Mouse (Mus musculus) CH12.LX (cell line): Measurements from ENCODE around the gene Fryl. TPM values are rescaled to one million over a fixed set of nuclear protein-coding genes. Genes with fewer than 3 reads are reported as not detected.

Experiments
- DNase-seq: peaks from one replicate; pipeline ENCODE4 v3.0.0-alpha.2; 2013; ENCODE audit errors: extremely low read depth
- H3K27ac ChIP-seq: 2 replicates; pipeline ENCODE4 v1.5.1; 2012; ENCODE audit warnings: low read depth, mild to moderate bottlenecking, control low read depth, moderate library complexity; ENCODE audit not compliant: insufficient read depth
- H3K27me3 ChIP-seq: replicated peaks from 2 replicates; pipeline ENCODE3; 2012; ENCODE audit warnings: inconsistent platforms
- H3K36me3 ChIP-seq, 2 experiments: replicated peaks in 1 of 2; 2 replicates each; pipeline versions ENCODE3 to v1.6.1; 2012; ENCODE audit warnings: inconsistent platforms in 1 of 2, low read length in 1 of 2, mild to moderate bottlenecking in 1 of 2, mixed read lengths in 1 of 2, moderate library complexity in 1 of 2; ENCODE audit not compliant: control insufficient read depth in 1 of 2, insufficient read depth in 1 of 2
- H3K4me1 ChIP-seq, 2 experiments: 2 replicates each; pipeline ENCODE4 v1.6.1; 2012; ENCODE audit warnings: inconsistent platforms in 1 of 2, moderate library complexity in 1 of 2; ENCODE audit not compliant: insufficient read depth in 2 of 2, control insufficient read depth in 1 of 2
- H3K4me2 ChIP-seq: 2 replicates; pipeline ENCODE4 v1.6.1; 2012; ENCODE audit warnings: low read depth, mild to moderate bottlenecking, control low read depth; ENCODE audit not compliant: poor library complexity, insufficient read depth, severe bottlenecking
- H3K4me3 ChIP-seq, 3 experiments: fragments of 150-350 bp in 1 of 3; sonication (generic) in 1 of 3; replicated peaks in 1 of 3; 2 replicates each; pipeline versions ENCODE3 to v1.5.1; 2011 to 2012; ENCODE audit warnings: low read depth in 2 of 3, low read length in 2 of 3, mild to moderate bottlenecking in 2 of 3, moderate library complexity in 2 of 3, control low read depth in 1 of 3, improper control_type of control experiment in 1 of 3, inconsistent platforms in 1 of 3, mixed read lengths in 1 of 3; ENCODE audit not compliant: poor library complexity in 1 of 3
- H3K79me2 ChIP-seq: replicated peaks from 2 replicates; pipeline ENCODE4 v1.6.1; 2012; ENCODE audit warnings: mild to moderate bottlenecking, moderate library complexity; ENCODE audit not compliant: control insufficient read depth, poor library complexity, insufficient read depth, severe bottlenecking; ENCODE audit errors: extremely low read depth
- H3K9ac ChIP-seq: 2 replicates; pipeline ENCODE4 v1.6.1; 2012; ENCODE audit warnings: low read depth, mild to moderate bottlenecking, control low read depth, moderate library complexity; ENCODE audit not compliant: insufficient read depth
- H3K9me3 ChIP-seq: replicated peaks from 2 replicates; pipeline ENCODE3; 2012; ENCODE audit warnings: low read length, inconsistent platforms, mixed read lengths
- BHLHE40 ChIP-seq: IDR thresholded peaks from 2 replicates; pipeline ENCODE4 v1.6.1; 2011; ENCODE audit warnings: mild to moderate bottlenecking, low read depth, low read length, improper control_type of control experiment
- CHD1 ChIP-seq: IDR thresholded peaks from 2 replicates; pipeline ENCODE4 v1.6.1; 2012; ENCODE audit warnings: low read depth, low read length, improper control_type of control experiment, inconsistent platforms
- CTCF ChIP-seq, 2 experiments: IDR thresholded peaks in 1 of 2; conservative IDR thresholded peaks in 1 of 2; 2 replicates each; pipeline ENCODE4 v1.5.1; 2011 to 2012; ENCODE audit warnings: low read depth in 2 of 2, low read length in 2 of 2, improper control_type of control experiment in 1 of 2, inconsistent platforms in 1 of 2, mild to moderate bottlenecking in 1 of 2, moderate library complexity in 1 of 2
- E2F4 ChIP-seq: IDR thresholded peaks from 2 replicates; pipeline ENCODE4 v1.6.1; 2011; ENCODE audit warnings: low read depth, low read length, improper control_type of control experiment; ENCODE audit not compliant: insufficient replicate concordance
- ELF1 ChIP-seq: IDR thresholded peaks from 2 replicates; pipeline ENCODE4 v1.6.1; 2014; ENCODE audit warnings: low read depth, mild to moderate bottlenecking, inconsistent platforms, low read length, improper control_type of control experiment
- EP300 ChIP-seq: IDR thresholded peaks from 2 replicates; pipeline ENCODE4 v1.6.1; 2011; ENCODE audit warnings: low read length, improper control_type of control experiment
- GABPA ChIP-seq: IDR thresholded peaks from 2 replicates; pipeline ENCODE4 v1.6.1; 2012; ENCODE audit warnings: low read depth, low read length, improper control_type of control experiment, inconsistent platforms; ENCODE audit not compliant: insufficient replicate concordance
- HCFC1 ChIP-seq: IDR thresholded peaks from 2 replicates; pipeline ENCODE4 v1.6.1; 2012; ENCODE audit warnings: low read depth, mild to moderate bottlenecking, inconsistent platforms, low read length, improper control_type of control experiment
- IRF4 ChIP-seq: IDR thresholded peaks from 2 replicates; pipeline ENCODE4 v1.6.1; 2014; ENCODE audit warnings: low read depth, mild to moderate bottlenecking, inconsistent platforms, low read length, improper control_type of control experiment
- KAT2A ChIP-seq: IDR thresholded peaks from 2 replicates; pipeline ENCODE4 v1.6.1; 2012; ENCODE audit warnings: low read length, improper control_type of control experiment, inconsistent platforms; ENCODE audit not compliant: insufficient replicate concordance
- MAX ChIP-seq: IDR thresholded peaks from 2 replicates; pipeline ENCODE4 v1.6.1; 2011; ENCODE audit warnings: low read length, improper control_type of control experiment
- MXI1 ChIP-seq: IDR thresholded peaks from 2 replicates; pipeline ENCODE4 v1.6.1; 2011; ENCODE audit warnings: mild to moderate bottlenecking, low read depth, low read length, improper control_type of control experiment
- MYC ChIP-seq: IDR thresholded peaks from 2 replicates; pipeline ENCODE4 v1.6.1; 2011; ENCODE audit warnings: low read depth, mild to moderate bottlenecking, improper control_type of control experiment, low read length
- NRF1 ChIP-seq: IDR thresholded peaks from 2 replicates; pipeline ENCODE4 v1.6.1; 2014; ENCODE audit warnings: low read depth, mild to moderate bottlenecking, inconsistent platforms, low read length, improper control_type of control experiment, moderate library complexity
- PAX5 ChIP-seq: IDR thresholded peaks from 2 replicates; pipeline ENCODE4 v1.6.1; 2012; ENCODE audit warnings: low read length, inconsistent platforms, mixed read lengths
- POLR2A ChIP-seq: IDR thresholded peaks from 2 replicates; pipeline ENCODE4 v1.6.1; 2011; ENCODE audit warnings: low read depth, mild to moderate bottlenecking, improper control_type of control experiment, low read length
- RCOR1 ChIP-seq: conservative IDR thresholded peaks from 2 replicates; pipeline ENCODE4 v1.6.1; 2012; ENCODE audit warnings: low read depth, mild to moderate bottlenecking, inconsistent platforms, low read length, improper control_type of control experiment
- SMC3 ChIP-seq: IDR thresholded peaks from 2 replicates; pipeline ENCODE4 v1.6.1; 2011; ENCODE audit warnings: low read depth, low read length, improper control_type of control experiment
- USF1 ChIP-seq: IDR thresholded peaks from 2 replicates; pipeline ENCODE4 v1.6.1; 2014; ENCODE audit warnings: low read depth, mild to moderate bottlenecking, inconsistent platforms, low read length, improper control_type of control experiment
- USF2 ChIP-seq: conservative IDR thresholded peaks from 2 replicates; pipeline ENCODE4 v1.6.1; 2011; ENCODE audit warnings: low read depth, low read length, improper control_type of control experiment
- ZKSCAN1 ChIP-seq: IDR thresholded peaks from 2 replicates; pipeline ENCODE4 v1.6.1; 2012; ENCODE audit warnings: low read depth, inconsistent platforms, low read length, improper control_type of control experiment, borderline replicate concordance
- ZNF384 ChIP-seq: IDR thresholded peaks from 2 replicates; pipeline ENCODE4 v1.6.1; 2012; ENCODE audit warnings: low read depth, low read length, improper control_type of control experiment, inconsistent platforms
- dilution Hi-C: fragments of 300-500 bp; cut with MboI; formaldehyde crosslinking; loops from 2 replicates; pipeline ENCODE4 v1.14.3; 2020; ENCODE audit warnings: low sequenced_read_pairs; ENCODE audit not compliant: extremely low pct_unique_long_range_greater_than_20kb, extremely low pct_ligation_motif_present
- in situ Hi-C: fragments of 300-500 bp; cut with MboI; formaldehyde crosslinking; loops from 3 replicates; pipeline ENCODE4 v1.14.3; 2019; ENCODE audit warnings: low sequenced_read_pairs, low pct_ligation_motif_present, low pct_unique_long_range_greater_than_20kb, mixed read lengths
- polyA plus RNA-seq: library from polyadenylated mRNA; unstranded; fragments of >175 nt; gene quantifications from 2 replicates; pipeline ENCODE4 v1.2.1, GENCODE M21; 2012; ENCODE audit warnings: low read depth; ENCODE audit not compliant: insufficient read length
- total RNA-seq, 2 experiments: library from RNA; depleted of rRNA; stranded (reverse); fragments of 300-350 nt in 1 of 2; fragments of >200 nt in 1 of 2; gene quantifications; 2 replicates each; pipeline ENCODE4 v1.2.3; 2012 to 2014

Fryl gene
- total and polyA plus RNA-seq, 3 experiments, result 23.2 to 38.4 (median 31.3) TPM

DNA sequence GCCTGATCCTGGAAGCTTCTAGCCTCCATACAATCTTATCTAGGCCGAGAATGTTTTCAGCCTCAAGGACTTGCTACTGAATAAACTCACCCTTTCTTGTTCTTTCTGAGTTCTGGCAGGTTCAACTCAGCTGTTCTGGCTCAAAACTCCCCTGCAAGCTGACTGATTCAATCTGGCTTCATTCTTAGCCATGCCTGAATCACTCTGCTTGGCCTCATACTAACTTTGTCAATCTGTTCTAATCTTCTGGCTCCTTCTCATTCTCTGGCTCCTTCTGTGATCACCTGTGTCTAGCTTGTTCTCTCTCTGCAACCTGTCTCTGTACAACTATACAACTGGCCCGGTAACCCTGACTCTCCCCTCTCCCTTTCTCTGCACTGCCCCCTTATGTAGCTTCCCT, 93.9 kb downstream of the Fryl start:
- H3K79me2 ChIP-seq, result no peaks in the 10 kb centered on the region
- in situ Hi-C loops, result no loop called here

DNA sequence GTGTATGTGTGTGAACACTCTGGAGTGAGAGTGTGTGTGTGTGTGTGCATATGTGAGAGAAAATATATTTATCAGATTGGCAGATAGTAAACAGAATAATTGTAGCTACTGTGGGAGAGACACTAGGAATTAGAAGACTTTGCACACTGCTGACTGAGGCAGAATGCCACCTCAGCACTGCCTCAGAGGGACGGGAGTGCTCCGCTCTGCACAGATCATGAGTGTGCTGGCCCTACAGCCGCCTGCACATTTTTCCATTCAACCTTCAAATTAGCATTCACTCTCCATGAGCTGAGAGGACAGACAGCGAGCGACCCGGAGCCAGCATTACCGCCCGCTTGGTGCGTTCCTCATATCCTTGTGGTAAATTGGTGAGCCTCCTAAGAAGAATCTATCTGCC, 96.0 kb downstream of the Fryl start:
- dilution Hi-C loops (no loop called here), in situ Hi-C loops (no loop called here)
- Histone ChIP-seq H3K4me3 (no peak overlapping the region), H3K36me3 (peaks cover 0 to 12% of the 10 kb centered on the region in 2 experiments), H3K4me1 (peaks cover 21 to 48% of the 10 kb centered on the region in 2 experiments), H3K27ac (no peak overlapping the region), H3K27me3 (no peaks in the 10 kb centered on the region), H3K4me2 (no peak overlapping the region)
- TF ChIP-seq USF2, result no peak
- no peak for TF ChIP-seq BHLHE40
- no peak for TF ChIP-seq KAT2A
- TF ChIP-seq USF1, result no peak
- TF ChIP-seq IRF4, result no peak
- no peak for TF ChIP-seq RCOR1
- no peak for TF ChIP-seq MYC
- no peak for TF ChIP-seq GABPA
- TF ChIP-seq MAX, result no peak
- TF ChIP-seq NRF1, result no peak
- no peak for TF ChIP-seq ELF1
- TF ChIP-seq HCFC1, result no peak
- TF ChIP-seq EP300, result no peak
- no peak for TF ChIP-seq SMC3
- no peak for TF ChIP-seq POLR2A
- no peak for TF ChIP-seq CHD1
- TF ChIP-seq ZNF384, result no peak
- TF ChIP-seq, all 38 proteins: peak for 0
- Histone ChIP-seq H3K79me2 (no peaks in the 10 kb centered on the region), H3K9ac (no peak overlapping the region), H3K9me3 (no peaks in the 10 kb centered on the region)
- no peak for DNase-seq

More for the DNA sequence above, 93.9 kb downstream of the Fryl start:
- Histone ChIP-seq H3K27ac (no peak overlapping the region), H3K36me3 (peaks cover 0 to 15% of the 10 kb centered on the region in 2 experiments), H3K9me3 (no peaks in the 10 kb centered on the region), H3K4me1 (peaks cover 13 to 32% of the 10 kb centered on the region in 2 experiments), H3K9ac (no peak overlapping the region), H3K4me2 (no peak overlapping the region), H3K4me3 (no peak overlapping the region), H3K27me3 (no peaks in the 10 kb centered on the region)
- no peak for DNase-seq
- TF ChIP-seq MXI1 (no peak), ZNF384 (no peak), ZKSCAN1 (no peak), IRF4 (no peak), EP300 (no peak), CTCF (conservative IDR thresholded peaks at IDR 0.05 in 1 of 2, IDR thresholded peaks at IDR 0.05 in 1 of 2; ENCODE audit: low read depth in 2 of 2, low read length in 2 of 2) (no peak), POLR2A (no peak), MAX (no peak), PAX5 (no peak), E2F4 (no peak), ELF1 (no peak), USF2 (no peak)
- dilution Hi-C loops, result no loop called here
